Mouse (Mus musculus) cerebellum, adult 18-20 months (tissue): ENCODE data around the gene Dock8.

ENCODE experiments used
- DNase-seq, 2 experiments: peaks; one replicate each; pipeline ENCODE4 v3.0.0; 2021

Gene Dock8

GRCm38 (mm10) chr19:25203077-25203476 is 203.7 kb downstream of the Dock8 start:
- no peak for DNase-seq

GRCm38 (mm10) chr19:25206969-25207368 is 207.6 kb downstream of the Dock8 start:
- DNase-seq, result no peak

GRCm38 (mm10) chr19:25207731-25208361 is 208.5 kb downstream of the Dock8 start:
- no peak for DNase-seq

GRCm38 (mm10) chr19:25208596-25209110 is 209.3 kb downstream of the Dock8 start:
- DNase-seq, result no peak

- DNase-seq, result no peak
Observed at GRCm38 (mm10) chr19:25220611-25221010, 221.3 kb downstream of the Dock8 start.

GRCm38 (mm10) chr19:25221964-25222640 is 222.8 kb downstream of the Dock8 start:
- DNase-seq, result no peak

GRCm38 (mm10) chr19:25230058-25230974 is 231.0 kb downstream of the Dock8 start:
- DNase-seq, result no peak

- no peak for DNase-seq
Observed at GRCm38 (mm10) chr19:25230975-25231334, 231.6 kb downstream of the Dock8 start.

DNA sequence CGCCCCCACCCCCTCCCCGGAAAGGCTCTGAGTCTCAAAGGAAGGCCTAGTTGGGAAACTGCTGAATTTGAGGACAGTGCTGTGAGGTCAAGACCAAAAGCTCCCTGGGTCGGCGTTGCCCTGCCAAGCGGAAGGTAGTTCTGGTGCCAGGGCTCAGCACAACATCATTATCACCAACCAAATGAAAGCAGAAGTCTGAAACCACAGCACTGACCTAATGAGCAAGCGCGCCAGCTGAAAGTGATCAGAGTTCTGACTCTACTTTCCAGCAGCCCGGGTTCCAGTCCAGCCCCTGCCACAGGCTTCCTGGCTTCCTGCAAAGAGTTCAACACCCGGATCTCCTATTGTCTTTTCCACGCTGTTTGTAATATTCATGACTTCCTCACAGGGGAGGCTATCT is 232.7 kb downstream of the Dock8 start:
- peak in 1 of 2 experiments; percentile 6 for DNase-seq

GRCm38 (mm10) chr19:25236596-25237491 is 237.5 kb downstream of the Dock8 start, which contains the start of gene Kank1:
Gene Kank1, plus strand, starts transcription at chr19:25236975.
- DNase-seq, result peak; percentile 14 to 17

DNA sequence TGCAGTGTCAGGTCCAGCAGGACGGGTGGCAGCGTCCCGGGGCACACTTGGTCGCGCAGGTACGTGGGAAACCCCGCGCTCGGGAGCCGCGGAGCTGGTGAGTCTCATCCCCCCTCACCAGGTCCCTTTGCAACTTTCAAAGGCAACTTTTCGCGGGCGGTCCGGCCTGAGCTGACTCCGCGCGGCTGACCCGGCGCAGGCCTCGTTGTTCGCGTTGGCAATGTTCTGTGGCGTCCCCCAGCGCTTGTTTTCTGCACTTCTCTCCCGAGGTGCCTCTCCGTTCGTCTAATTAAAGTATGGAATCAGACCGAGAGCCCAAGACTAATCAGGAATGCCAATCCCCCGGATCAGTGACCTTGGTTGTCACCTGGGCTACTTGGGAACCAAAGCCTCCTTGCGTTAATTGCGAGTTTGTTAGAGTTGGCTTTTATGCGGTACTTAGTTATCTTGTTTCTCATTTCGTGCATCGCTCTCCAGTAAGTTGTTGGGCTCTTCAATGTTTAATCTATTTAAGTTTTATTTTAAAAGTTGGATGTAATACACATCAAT is 238.2 kb downstream of the Dock8 start:
- peak; percentile 4 to 6 for DNase-seq

DNA sequence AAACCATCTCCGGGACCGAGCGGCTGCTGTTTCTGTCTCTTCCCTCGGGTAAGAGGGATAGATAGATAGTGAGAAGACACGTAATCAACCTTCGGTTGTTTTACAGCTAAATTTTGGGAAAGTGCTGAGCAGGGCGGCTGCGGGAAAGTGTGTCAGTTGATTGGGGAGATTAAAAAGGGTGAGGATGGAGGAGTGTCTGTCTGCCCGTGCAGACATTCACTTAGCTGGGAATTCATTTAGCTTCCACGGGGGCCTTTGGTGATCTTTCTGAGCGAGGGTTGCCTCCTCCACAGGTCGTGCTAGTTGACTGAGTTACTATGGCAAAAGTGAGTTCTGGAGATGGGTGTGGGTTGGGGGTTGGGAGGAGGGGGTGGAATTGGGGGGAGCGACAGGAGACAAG is 238.8 kb downstream of the Dock8 start:
- DNase-seq, result no peak

- no peak for DNase-seq
Observed at GRCm38 (mm10) chr19:25243566-25243965, 244.2 kb downstream of the Dock8 start.

- no peak for DNase-seq
Observed at GRCm38 (mm10) chr19:25246062-25246461, 246.7 kb downstream of the Dock8 start.

- DNase-seq, result no peak
Observed at GRCm38 (mm10) chr19:25247858-25248552, 248.7 kb downstream of the Dock8 start.

DNA sequence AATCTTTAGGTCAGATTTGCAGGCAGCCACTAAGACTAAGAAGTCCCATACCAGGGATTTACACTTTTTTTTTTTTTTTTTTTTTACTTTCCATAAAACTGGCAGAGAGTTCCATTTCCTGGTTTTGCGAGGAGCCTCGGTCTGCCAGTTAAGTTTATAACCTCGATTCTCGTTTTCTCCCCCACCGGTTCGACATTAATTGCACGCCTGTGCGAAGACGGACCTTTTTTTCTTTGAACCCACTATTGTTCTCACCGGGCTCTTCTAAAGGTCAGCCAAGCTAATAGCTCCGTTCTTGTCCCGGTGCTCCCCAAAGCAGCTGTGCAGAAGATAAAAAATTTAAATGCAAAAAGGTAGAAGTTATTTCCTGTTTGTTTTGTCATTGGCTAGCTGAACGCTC is 249.9 kb downstream of the Dock8 start:
- DNase-seq, result no peak

GRCm38 (mm10) chr19:25251610-25252140 is 252.3 kb downstream of the Dock8 start:
- no peak for DNase-seq
